Mouse (Mus musculus): Measurements from ENCODE around the gene Cmip.

GRCm38 (mm10) chr8:117236531-117236930 is 20.3 kb upstream of the Cmip start:
- TF ChIP-seq EP300 (IDR thresholded peaks at IDR 0.05; ENCODE audit: low read depth) (no peak), CTCF (IDR thresholded peaks at IDR 0.05; ENCODE audit: low read depth) (no peak)

Data from liver, postnatal 0 days (tissue).